Comparison of ENCODE assay signal across 22 mouse cellular contexts in the genomic region with DNA sequence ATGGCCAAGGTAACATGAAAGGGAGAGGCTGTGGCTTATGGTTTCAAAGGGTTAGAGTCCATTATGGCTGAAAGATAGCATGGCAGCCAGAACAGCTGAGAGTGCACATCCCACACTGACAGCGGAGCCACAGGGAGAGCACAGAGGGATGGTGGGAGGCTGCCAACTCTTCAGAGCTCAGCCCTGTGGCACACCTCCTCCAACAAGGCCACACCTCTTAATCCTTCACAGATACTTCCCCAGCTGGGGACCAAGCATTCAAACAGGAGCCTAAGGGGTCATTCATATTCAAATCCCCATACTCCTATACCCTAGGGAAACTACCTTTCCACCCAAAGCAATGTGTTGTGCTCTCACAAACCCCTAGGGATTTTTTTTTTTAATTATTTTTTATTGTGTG. TPM values are rescaled to one million over a fixed set of nuclear protein-coding genes. Genes with fewer than 3 reads are reported as not detected.
DNase-seq lines count a peak whose midpoint lies in the region; ATAC-seq and TF ChIP-seq lines count a peak whose summit lies in the region.
"Had no signal": no experiment of that assay in that cellular context is flagged by ENCODE, and none has a peak within 500 bp of the region (broad histone marks: within the 10 kb centered on the region; RNA-seq: fewer than 3 reads in every experiment).

No protein-coding gene starts in this region.

- H3K27ac ChIP-seq in gastrocnemius, adult 2 months = no peak overlapping the region
- no peak overlapping the region for H3K27ac ChIP-seq in liver, embryonic 11.5 days (ENCODE audit: low read depth, low read length)
- no peak overlapping the region for H3K27ac ChIP-seq in liver, postnatal 0 days (ENCODE audit: low read depth)
- H3K27ac ChIP-seq: embryonic facial prominence, embryonic 10.5 days; forebrain, embryonic 10.5 days; heart, adult 2 months; heart, embryonic 15.5 days; hindbrain, embryonic 10.5 days; hindbrain, embryonic 15.5 days had no signal

- intact Hi-C loops in gastrocnemius, adult 2 months (cut with DNase I) = no loop called here
- intact Hi-C loops in left cerebral cortex, postnatal 25 days (cut with DNase I) = no loop called here

- WGBS in liver, embryonic 11.5 days = 92% methylated on average over 1 of the region's 1 CpGs
- WGBS in liver, postnatal 0 days (ENCODE audit: insufficient replicate concordance) = 95% methylated on average over 1 of the region's 1 CpGs

- TF ChIP-seq CTCF in gastrocnemius, adult 2 months (IDR thresholded peaks at IDR 0.05) = no peak
- TF ChIP-seq CTCF in liver, postnatal 0 days (IDR thresholded peaks at IDR 0.05; ENCODE audit: low read depth) = no peak

- no peak for TF ChIP-seq EP300 in liver, postnatal 0 days (IDR thresholded peaks at IDR 0.05; ENCODE audit: low read depth)

- no peak overlapping the region for H3K4me2 ChIP-seq in liver, embryonic 11.5 days
- H3K4me2 ChIP-seq in liver, postnatal 0 days (ENCODE audit: low read depth, low read length) = no peak overlapping the region
- H3K4me2 ChIP-seq: heart, embryonic 11.5 days; heart, embryonic 15.5 days; hindbrain, embryonic 15.5 days had no signal

- 0 out of 2 replicates have a peak, but pooled peaks have one; percentile 44 for ATAC-seq in liver, embryonic 11.5 days (replicated peaks; ENCODE audit: low FRiP score)
- ATAC-seq in liver, postnatal 0 days = no peak
- peak; percentile 50 for ATAC-seq in megakaryocyte-erythroid progenitor cell, adult 5-6 weeks (replicated peaks; ENCODE audit: low FRiP score, low TSS enrichment, poor library complexity, severe bottlenecking)
- ATAC-seq: activated CD4-positive, CD25-positive, alpha-beta regulatory T cell, adult 4 months; forebrain, embryonic 14.5 days had no signal

- H3K9me3 ChIP-seq in liver, embryonic 11.5 days (ENCODE audit: control insufficient read depth, low read length) = no peaks in the 10 kb centered on the region
- H3K9me3 ChIP-seq in liver, postnatal 0 days (ENCODE audit: low read length) = no peaks in the 10 kb centered on the region
- H3K9me3 ChIP-seq: embryonic facial prominence, embryonic 10.5 days; forebrain, embryonic 10.5 days; heart, embryonic 15.5 days; hindbrain, embryonic 10.5 days; hindbrain, embryonic 15.5 days had no signal

- no peak overlapping the region for H3K9ac ChIP-seq in liver, embryonic 11.5 days (ENCODE audit: low read depth, low read length)
- no peak overlapping the region for H3K9ac ChIP-seq in liver, postnatal 0 days (replicated peaks)
- H3K9ac ChIP-seq: heart, embryonic 15.5 days; hindbrain, embryonic 15.5 days had no signal

- no peaks in the 10 kb centered on the region for H3K4me1 ChIP-seq in liver, embryonic 11.5 days (replicated peaks; ENCODE audit: control insufficient read depth, insufficient read depth, low read length)
- no peaks in the 10 kb centered on the region for H3K4me1 ChIP-seq in liver, postnatal 0 days (ENCODE audit: insufficient read depth)
- H3K4me1 ChIP-seq: embryonic facial prominence, embryonic 10.5 days; heart, embryonic 15.5 days; hindbrain, embryonic 10.5 days; hindbrain, embryonic 15.5 days had no signal

- H3K27me3 ChIP-seq in liver, embryonic 11.5 days (replicated peaks; ENCODE audit: control insufficient read depth, insufficient read depth, low read length) = no peaks in the 10 kb centered on the region
- H3K27me3 ChIP-seq in liver, postnatal 0 days (ENCODE audit: insufficient read depth, low read length) = no peaks in the 10 kb centered on the region
- H3K27me3 ChIP-seq: heart, embryonic 15.5 days; hindbrain, embryonic 15.5 days had no signal

- peaks cover 22% of the 10 kb centered on the region; the same call in 1 of the 2 replicates for H3K36me3 ChIP-seq in liver, embryonic 11.5 days (ENCODE audit: control insufficient read depth, insufficient read depth, low read length)
- peaks cover 52% of the 10 kb centered on the region for H3K36me3 ChIP-seq in liver, postnatal 0 days (replicated peaks; ENCODE audit: insufficient read depth, low read length)

- no peak overlapping the region for H3K4me3 ChIP-seq in gastrocnemius, adult 2 months
- H3K4me3 ChIP-seq in liver, embryonic 11.5 days (ENCODE audit: low read depth, low read length) = no peak overlapping the region
- H3K4me3 ChIP-seq in liver, postnatal 0 days (ENCODE audit: low read depth, low read length) = no peak overlapping the region
- H3K4me3 ChIP-seq: embryonic facial prominence, embryonic 10.5 days; forebrain, embryonic 10.5 days; heart, adult 2 months; heart, embryonic 15.5 days; hindbrain, embryonic 10.5 days; hindbrain, embryonic 15.5 days had no signal

- DNase-seq in gastrocnemius, adult 2 months = peak; percentile 26
- no peak for DNase-seq in gastrocnemius, postnatal 10 days
- no peak for DNase-seq in liver, embryonic 11.5 days (ENCODE audit: low spot score)
- no peak for DNase-seq in liver, postnatal 0 days
- DNase-seq in ZHBTc4 (ENCODE audit: low read depth, low spot score) = peak; percentile 54
- no peak for DNase-seq in left cerebral cortex, postnatal 25 days (ENCODE audit: low spot score in 2 of 2)
- no peak for DNase-seq in ovary, adult 18-20 months (ENCODE audit: low spot score)
- DNase-seq: adrenal gland, postnatal 14 days; B cell, adult 2 months; cerebellum, adult 18-20 months; cerebellum, postnatal 10 days; heart, adult 2 months; heart, postnatal 14 days had no signal

RNA-seq across cellular contexts. Expression of a gene that starts 23.4 kb away (rescaled TPM):
- total RNA-seq in gastrocnemius, adult 2 months (2021) = 10 to 100 TPM; 21.1 to 23.6 TPM
- total RNA-seq in gastrocnemius, postnatal 10 days (2021) = 10 to 100 TPM; 29.8 to 31.0 TPM
- 17.5 and 18.6 TPM in 2 replicates for polyA plus RNA-seq in liver, embryonic 11.5 days (2014; fragmentation: Nextera tagmentation; extraction: Ambion mirVana)
- polyA plus RNA-seq in liver, postnatal 0 days (2015; fragmentation: Nextera tagmentation; extraction: Ambion mirVana) = 3.7 and 5.2 TPM in 2 replicates
- 13.8 and 21.7 TPM in 2 replicates for total RNA-seq in megakaryocyte-erythroid progenitor cell, adult 5-6 weeks (2014; fragmentation: Nextera tagmentation)
- 35.2 and 38.2 TPM in 2 replicates for total RNA-seq in megakaryocyte-erythroid progenitor cell, adult 5-6 weeks (2017)
- total RNA-seq in left cerebral cortex, postnatal 25 days (2021) = 10 to 100 TPM; 38.5 to 39.7 TPM

Comparison
In these comparisons a context has a peak if more than half of its experiments do, and no peak if none do; other contexts are left out.
1. DNase-seq: peak in gastrocnemius, adult 2 months (single experiment) and ZHBTc4 (single experiment); none in gastrocnemius, postnatal 10 days (single experiment), liver, embryonic 11.5 days (single experiment), liver, postnatal 0 days (single experiment), left cerebral cortex, postnatal 25 days (0 of 2) and ovary, adult 18-20 months (single experiment).